Mouse (Mus musculus): ENCODE results near the gene Ubxn6. TPM values are rescaled to one million over a fixed set of nuclear protein-coding genes. Genes with fewer than 3 reads are reported as not detected.

Gene Ubxn6
- polyA plus RNA-seq, 1 experiment from 2014 or later, result 73.7 TPM

- 95% methylated on average over 9 of the region's 9 CpGs for WGBS
- Histone ChIP-seq H3K27me3 (no peaks in the 10 kb centered on the region), H3K9ac (replicated peaks) (no peak overlapping the region), H3K4me1 (replicated peaks) (peaks cover 40% of the 10 kb centered on the region), H3K36me3 (peaks cover 58% of the 10 kb centered on the region), H3K4me2 (replicated peaks) (no peak overlapping the region), H3K4me3 (replicated peaks) (no peak overlapping the region), H3K9me3 (no peaks in the 10 kb centered on the region), H3K27ac (no peak overlapping the region)
- ATAC-seq, result no peak
These were observed 44.5 kb downstream of the Ubxn6 start for GRCm38 (mm10) chr17:56030238-56030870.

- WGBS, result 92% methylated on average over 5 of the region's 5 CpGs
- no peaks in the 10 kb centered on the region for H3K27me3 ChIP-seq
- H3K27ac ChIP-seq, result no peak overlapping the region
- no peaks in the 10 kb centered on the region for H3K9me3 ChIP-seq
- H3K4me3 ChIP-seq (replicated peaks), result no peak overlapping the region
- no peak overlapping the region for H3K4me2 ChIP-seq (replicated peaks)
- ATAC-seq, result no peak
- peaks cover 49% of the 10 kb centered on the region for H3K36me3 ChIP-seq
- H3K4me1 ChIP-seq (replicated peaks), result peaks cover 22% of the 10 kb centered on the region
- H3K9ac ChIP-seq (replicated peaks), result no peak overlapping the region
These were observed 46.9 kb downstream of the Ubxn6 start for GRCm38 (mm10) chr17:56027801-56028441.

- Histone ChIP-seq H3K36me3 (peaks cover 42% of the 10 kb centered on the region), H3K4me1 (replicated peaks) (peaks cover 24% of the 10 kb centered on the region), H3K27me3 (no peaks in the 10 kb centered on the region), H3K9ac (replicated peaks) (no peak overlapping the region), H3K4me3 (replicated peaks) (no peak overlapping the region), H3K9me3 (no peaks in the 10 kb centered on the region), H3K4me2 (replicated peaks) (no peak overlapping the region), H3K27ac (no peak overlapping the region)
- no peak for ATAC-seq
- 80% methylated on average over 1 of the region's 1 CpGs for WGBS
These were observed 47.9 kb downstream of the Ubxn6 start for GRCm38 (mm10) chr17:56026881-56027280.

GRCm38 (mm10) chr17:56026303-56026702, 48.5 kb downstream of the Ubxn6 start:
- peaks cover 28% of the 10 kb centered on the region for H3K4me1 ChIP-seq (replicated peaks)
- no peaks in the 10 kb centered on the region for H3K27me3 ChIP-seq
- no peak overlapping the region for H3K27ac ChIP-seq
- ATAC-seq, result no peak
- H3K36me3 ChIP-seq, result peaks cover 42% of the 10 kb centered on the region
- no peak overlapping the region for H3K4me2 ChIP-seq (replicated peaks)
- H3K9me3 ChIP-seq, result no peaks in the 10 kb centered on the region
- no peak overlapping the region for H3K4me3 ChIP-seq (replicated peaks)
- no peak overlapping the region for H3K9ac ChIP-seq (replicated peaks)
- WGBS, result 87% methylated on average over 1 of the region's 1 CpGs

GRCm38 (mm10) chr17:56024931-56025330, 49.9 kb downstream of the Ubxn6 start:
- no peak overlapping the region for H3K4me2 ChIP-seq (replicated peaks)
- 87% methylated on average over 5 of the region's 5 CpGs for WGBS
- H3K4me3 ChIP-seq (replicated peaks), result no peak overlapping the region
- peaks cover 35% of the 10 kb centered on the region for H3K36me3 ChIP-seq
- H3K4me1 ChIP-seq (replicated peaks), result peaks cover 34% of the 10 kb centered on the region
- no peaks in the 10 kb centered on the region for H3K27me3 ChIP-seq
- H3K9me3 ChIP-seq, result no peaks in the 10 kb centered on the region
- no peak for ATAC-seq
- no peak overlapping the region for H3K9ac ChIP-seq (replicated peaks)
- H3K27ac ChIP-seq, result no peak overlapping the region

- WGBS, result 90% methylated on average over 2 of the region's 2 CpGs
- peaks cover 34% of the 10 kb centered on the region for H3K4me1 ChIP-seq (replicated peaks)
- H3K9me3 ChIP-seq, result no peaks in the 10 kb centered on the region
- no peaks in the 10 kb centered on the region for H3K27me3 ChIP-seq
- H3K4me2 ChIP-seq (replicated peaks), result no peak overlapping the region
- no peak overlapping the region for H3K9ac ChIP-seq (replicated peaks)
- ATAC-seq, result no peak
- H3K36me3 ChIP-seq, result peaks cover 35% of the 10 kb centered on the region
- no peak overlapping the region for H3K4me3 ChIP-seq (replicated peaks)
- H3K27ac ChIP-seq, result 0 out of 2 replicates have a peak overlapping the region, but pooled peaks have one; percentile 25
These were observed 50.4 kb downstream of the Ubxn6 start for GRCm38 (mm10) chr17:56024476-56024875.

- Histone ChIP-seq H3K9me3 (no peaks in the 10 kb centered on the region), H3K36me3 (peaks cover 35% of the 10 kb centered on the region), H3K4me2 (replicated peaks) (no peak overlapping the region), H3K9ac (replicated peaks) (no peak overlapping the region), H3K4me3 (replicated peaks) (no peak overlapping the region), H3K4me1 (replicated peaks) (peaks cover 34% of the 10 kb centered on the region), H3K27ac (peak overlapping the region; percentile 54; the same call in 1 of the 2 replicates), H3K27me3 (no peaks in the 10 kb centered on the region)
- no peak for ATAC-seq
- 89% methylated on average over 5 of the region's 5 CpGs for WGBS
These were observed 51.4 kb downstream of the Ubxn6 start for GRCm38 (mm10) chr17:56023386-56023785.

GRCm38 (mm10) chr17:56022989-56023290, 51.9 kb downstream of the Ubxn6 start:
- Histone ChIP-seq H3K36me3 (peaks cover 39% of the 10 kb centered on the region), H3K9ac (replicated peaks) (0 out of 2 replicates have a peak overlapping the region, but pooled peaks have one; percentile 17), H3K4me1 (replicated peaks) (peaks cover 34% of the 10 kb centered on the region), H3K27ac (peak overlapping the region; percentile 54; the same call in 1 of the 2 replicates), H3K4me2 (replicated peaks) (no peak overlapping the region), H3K4me3 (replicated peaks) (no peak overlapping the region), H3K9me3 (no peaks in the 10 kb centered on the region), H3K27me3 (no peaks in the 10 kb centered on the region)
- WGBS, result 77% methylated on average over 4 of the region's 4 CpGs
- ATAC-seq, result no peak

- Histone ChIP-seq H3K4me2 (replicated peaks) (no peak overlapping the region), H3K27me3 (no peaks in the 10 kb centered on the region), H3K9ac (replicated peaks) (0 out of 2 replicates have a peak overlapping the region, but pooled peaks have one; percentile 17), H3K4me3 (replicated peaks) (no peak overlapping the region), H3K9me3 (no peaks in the 10 kb centered on the region), H3K36me3 (peaks cover 45% of the 10 kb centered on the region), H3K27ac (peak overlapping the region; percentile 54), H3K4me1 (replicated peaks) (peaks cover 34% of the 10 kb centered on the region)
- ATAC-seq, result no peak
- 51% methylated on average over 2 of the region's 2 CpGs for WGBS
These were observed 52.5 kb downstream of the Ubxn6 start for GRCm38 (mm10) chr17:56022131-56022988.

GRCm38 (mm10) chr17:56021161-56021910, 53.5 kb downstream of the Ubxn6 start:
- H3K4me2 ChIP-seq (replicated peaks), result no peak overlapping the region
- no peaks in the 10 kb centered on the region for H3K27me3 ChIP-seq
- WGBS, result 84% methylated on average over 4 of the region's 4 CpGs
- no peak overlapping the region for H3K4me3 ChIP-seq (replicated peaks)
- no peaks in the 10 kb centered on the region for H3K9me3 ChIP-seq
- peaks cover 31% of the 10 kb centered on the region for H3K4me1 ChIP-seq (replicated peaks)
- no peak for ATAC-seq
- H3K36me3 ChIP-seq, result peaks cover 51% of the 10 kb centered on the region
- 0 out of 2 replicates have a peak overlapping the region, but pooled peaks have one; percentile 0 for H3K9ac ChIP-seq (replicated peaks)
- H3K27ac ChIP-seq, result peak overlapping the region; percentile 54; the same call in 1 of the 2 replicates

GRCm38 (mm10) chr17:56020400-56021084, 54.3 kb downstream of the Ubxn6 start:
- H3K36me3 ChIP-seq, result peaks cover 59% of the 10 kb centered on the region

More at GRCm38 (mm10) chr17:56020400-56021084, 54.3 kb downstream of the Ubxn6 start:
- Histone ChIP-seq H3K4me2 (replicated peaks) (no peak overlapping the region), H3K27me3 (no peaks in the 10 kb centered on the region), H3K4me3 (replicated peaks) (no peak overlapping the region), H3K4me1 (replicated peaks) (peaks cover 31% of the 10 kb centered on the region), H3K9ac (replicated peaks) (no peak overlapping the region), H3K9me3 (no peaks in the 10 kb centered on the region), H3K27ac (peak overlapping the region; percentile 54; the same call in 1 of the 2 replicates)
- WGBS, result 94% methylated on average over 6 of the region's 6 CpGs
- ATAC-seq, result no peak
